Mouse (Mus musculus) heart, postnatal 14 days (tissue): Measurements from ENCODE around the gene Ap3b1. TPM values are rescaled to one million over a fixed set of nuclear protein-coding genes. Genes with fewer than 3 reads are reported as not detected.
"Not testable (repeated sequence)": the region's sequence is repeated elsewhere in the genome, so short reads cannot be mapped to it uniquely, and the experiment has no call there.

ENCODE experiments used
- DNase-seq, 2 experiments: peaks; one replicate each; pipeline ENCODE4 v3.0.0; 2021 to 2022
- intact Hi-C: fragments of 180-260 bp; cut with DNase I; formaldehyde crosslinking; loops from one replicate; pipeline ENCODE4 v1.15.1; 2025
- long read RNA-seq, 2 experiments: library from polyadenylated mRNA; stranded (forward); transcript quantifications; one replicate each; pipeline ENCODE4 v2.0.0; 2021
- total RNA-seq, 2 experiments: library from RNA; stranded (reverse); gene quantifications; 2 replicates each; pipeline ENCODE4 v1.2.3; 2021

Gene Ap3b1
- 10 to 100 TPM; 24.7 to 26.1 TPM for total RNA-seq
- long read RNA-seq, experiment 1, full-length matches to known transcripts = 4 of 11 reads
- long read RNA-seq, experiment 1, partial matches to known transcripts = 4 of 11 reads
- long read RNA-seq, experiment 1, other reads (novel, unspliced or antisense) = 3 of 11 reads
- long read RNA-seq, experiment 2, full-length matches to known transcripts = 3 of 7 reads
- long read RNA-seq, experiment 2, partial matches to known transcripts = 3 of 7 reads
- long read RNA-seq, experiment 2, other reads (novel, unspliced or antisense) = 1 of 7 reads

- intact Hi-C loops = loop anchor here (2.0 kb wide), 1 partner anchor 74 kb away; the partner anchor contains the start of gene Scamp1
- peak; percentile 94 to 96 for DNase-seq
Observed at GRCm38 (mm10) chr13:94358401-94359265, at the start of gene Ap3b1. Ap3b1 (plus strand) TSS chr13:94358960.

GRCm38 (mm10) chr13:94312812-94313211 lies 45.9 kb upstream of the Ap3b1 start:
- intact Hi-C loops, DNase-seq: not testable (repeated sequence)

GRCm38 (mm10) chr13:94316975-94317511 lies 41.7 kb upstream of the Ap3b1 start:
- intact Hi-C loops = no loop called here
- DNase-seq = no peak

- intact Hi-C loops = no loop called here
- DNase-seq = no peak
Observed at GRCm38 (mm10) chr13:94321094-94321792, 37.5 kb upstream of the Ap3b1 start.

GRCm38 (mm10) chr13:94322475-94322874 lies 36.3 kb upstream of the Ap3b1 start:
- DNase-seq = no peak
- intact Hi-C loops = no loop called here

- DNase-seq = no peak
- intact Hi-C loops = no loop called here
Observed at GRCm38 (mm10) chr13:94328063-94328462, 30.7 kb upstream of the Ap3b1 start.

GRCm38 (mm10) chr13:94329005-94329404 lies 29.8 kb upstream of the Ap3b1 start:
- DNase-seq, intact Hi-C loops: not testable (repeated sequence)

- DNase-seq = no peak
- intact Hi-C loops = no loop called here
Observed at GRCm38 (mm10) chr13:94330392-94330979, 28.3 kb upstream of the Ap3b1 start.

- intact Hi-C loops = no loop called here
- no peak for DNase-seq
Observed at GRCm38 (mm10) chr13:94338357-94338756, 20.4 kb upstream of the Ap3b1 start.

- DNase-seq = no peak
- intact Hi-C loops = no loop called here
Observed at GRCm38 (mm10) chr13:94343192-94343591, 15.6 kb upstream of the Ap3b1 start.

- intact Hi-C loops, DNase-seq: not testable (repeated sequence)
Observed at GRCm38 (mm10) chr13:94344600-94344999, 14.2 kb upstream of the Ap3b1 start.

- intact Hi-C loops = no loop called here
Observed at GRCm38 (mm10) chr13:94354584-94354983, 4.2 kb upstream of the Ap3b1 start.

GRCm38 (mm10) chr13:94358101-94358400 lies 709 bp upstream of the Ap3b1 start:
- intact Hi-C loops = loop anchor here (2.0 kb wide), 1 partner anchor 73 kb away; the partner anchor contains the start of gene Scamp1

More at GRCm38 (mm10) chr13:94354584-94354983, 4.2 kb upstream of the Ap3b1 start:
- DNase-seq = no peak

GRCm38 (mm10) chr13:94359282-94359920 lies 641 bp downstream of the Ap3b1 start:
- intact Hi-C loops = loop anchor here (2.0 kb wide), 1 partner anchor 75 kb away; the partner anchor contains the start of gene Scamp1
- DNase-seq = no peak

More at GRCm38 (mm10) chr13:94358101-94358400, 709 bp upstream of the Ap3b1 start:
- no peak for DNase-seq

- DNase-seq, intact Hi-C loops: not testable (repeated sequence)
Observed at GRCm38 (mm10) chr13:94361013-94361580, 2.3 kb downstream of the Ap3b1 start.

GRCm38 (mm10) chr13:94364336-94364735 lies 5.6 kb downstream of the Ap3b1 start:
- intact Hi-C loops = no loop called here
- no peak for DNase-seq

- intact Hi-C loops = no loop called here
- no peak for DNase-seq
Observed at GRCm38 (mm10) chr13:94365108-94365907, 6.5 kb downstream of the Ap3b1 start.

- no peak for DNase-seq
- intact Hi-C loops = no loop called here
Observed at GRCm38 (mm10) chr13:94367869-94368268, 9.1 kb downstream of the Ap3b1 start.
